Mouse (Mus musculus): Measurements from ENCODE around the gene Iffo2. TPM values are rescaled to one million over a fixed set of nuclear protein-coding genes. Genes with fewer than 3 reads are reported as not detected.

The Iffo2 gene
- total RNA-seq, 2 experiments from 2014 or later: 15.7 to 17.5 TPM

DNA sequence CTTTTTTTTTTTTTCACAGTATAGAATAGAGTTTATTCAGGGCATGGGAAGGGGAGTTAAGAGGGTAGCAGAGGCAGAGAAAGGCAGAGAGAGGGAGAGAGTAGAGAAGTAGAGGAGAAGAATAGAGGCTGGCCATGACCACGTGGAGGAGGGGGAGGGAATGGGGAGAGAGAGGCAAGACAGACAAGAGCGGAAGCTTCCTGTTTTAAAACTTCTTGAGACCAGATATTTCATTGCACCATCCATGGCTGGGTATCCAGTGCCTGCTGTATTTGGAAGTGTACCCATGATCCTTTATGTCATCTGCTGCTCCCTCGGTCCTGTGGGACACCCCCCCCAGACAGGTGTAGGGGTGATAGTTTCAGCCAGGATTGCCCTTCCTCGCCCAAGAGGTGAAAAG lies 78.6 kb downstream of the Iffo2 start:
- no peak overlapping the region for H3K4me3 ChIP-seq
- TF ChIP-seq CTCF (conservative IDR thresholded peaks at IDR 0.05): no peak
- no peak for DNase-seq (ENCODE audit: low spot score in 2 of 2)
- 0 out of 2 replicates have a peak overlapping the region, but pooled peaks have one; percentile 10 for H3K27ac ChIP-seq

DNA sequence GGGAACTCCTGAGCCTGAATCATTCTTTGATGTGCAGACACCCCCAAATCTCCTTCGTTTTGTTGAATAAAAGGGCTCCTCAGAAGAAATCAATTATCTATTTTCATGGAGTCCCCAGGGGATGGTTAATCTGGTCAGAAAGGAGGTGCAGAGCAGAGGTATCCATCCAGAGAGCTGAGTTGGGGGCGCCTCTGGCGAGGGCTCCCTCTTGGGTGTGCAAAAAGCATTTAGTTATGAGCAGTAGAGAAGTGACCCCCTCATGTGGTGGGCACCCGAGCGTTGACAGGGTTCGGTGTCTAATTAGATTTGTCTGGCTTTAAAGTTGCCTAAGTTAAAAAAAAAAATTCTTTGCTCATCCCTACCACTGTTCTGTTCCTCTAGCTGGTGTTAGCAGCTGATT lies 80.6 kb downstream of the Iffo2 start:
- H3K27ac ChIP-seq: no peak overlapping the region
- DNase-seq (ENCODE audit: low spot score in 2 of 2): no peak
- no peak overlapping the region for H3K4me3 ChIP-seq
- TF ChIP-seq CTCF (conservative IDR thresholded peaks at IDR 0.05): no peak

DNA sequence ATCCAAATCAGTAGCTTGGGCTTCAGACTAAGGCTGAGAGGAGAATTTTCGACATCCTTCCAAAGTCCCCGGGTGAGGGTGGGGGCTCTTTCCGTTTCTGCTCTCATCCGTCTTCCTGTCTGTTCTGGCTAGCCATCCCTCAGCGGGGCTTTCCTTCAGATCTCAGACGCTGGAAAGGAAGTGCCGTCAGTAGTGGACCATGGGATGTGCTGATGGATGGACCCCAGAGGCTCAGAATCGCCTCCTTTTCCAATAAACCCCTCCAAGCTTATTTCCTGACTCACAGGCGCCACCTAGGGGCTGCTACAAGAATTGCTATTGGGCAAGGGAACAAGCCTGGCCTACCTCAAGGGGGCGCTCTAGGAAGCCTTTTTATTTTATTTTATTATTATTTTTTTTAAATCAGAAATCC lies 81.2 kb downstream of the Iffo2 start:
- DNase-seq (ENCODE audit: low spot score in 2 of 2): peak; percentile 66 to 89

DNA sequence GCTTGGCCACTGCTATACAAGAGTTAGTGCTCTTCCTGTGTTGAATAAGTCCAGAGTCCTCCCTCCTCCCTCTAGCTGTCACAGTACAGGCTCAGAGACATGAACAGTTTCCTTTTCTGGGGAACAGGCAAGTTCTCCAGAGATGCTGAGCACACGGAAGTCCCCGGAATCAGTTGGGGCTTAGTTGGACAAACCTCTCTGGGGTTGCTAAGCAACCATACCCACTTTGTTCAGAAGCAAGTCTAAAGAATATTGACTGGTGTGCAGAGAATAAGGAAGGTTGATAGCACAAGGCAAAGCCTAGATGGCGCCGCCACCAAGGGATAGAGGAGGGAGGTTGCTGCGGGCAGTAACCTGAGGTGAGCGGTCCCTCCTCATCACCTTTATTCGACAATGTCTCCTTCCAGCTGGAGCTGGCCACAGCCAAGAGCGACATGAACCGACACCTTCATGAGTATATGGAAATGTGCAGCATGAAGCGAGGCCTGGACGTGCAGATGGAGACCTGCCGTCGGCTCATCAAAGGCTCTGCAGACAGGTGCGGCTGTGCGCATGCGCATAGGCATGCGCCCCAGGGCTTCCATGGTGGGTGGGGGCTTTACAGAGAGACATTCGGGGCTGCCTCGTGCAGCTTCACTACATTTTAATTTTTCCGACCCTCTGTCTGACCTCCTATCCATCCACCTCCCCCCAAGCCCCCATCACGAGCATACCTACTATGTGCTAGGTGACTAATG lies 84.3 kb downstream of the Iffo2 start:
- H3K4me3 ChIP-seq: no peak overlapping the region
- no peak for TF ChIP-seq CTCF (conservative IDR thresholded peaks at IDR 0.05)
- no peak overlapping the region for H3K27ac ChIP-seq
- no peak for DNase-seq (ENCODE audit: low spot score in 2 of 2)

More for the DNA sequence above, 81.2 kb downstream of the Iffo2 start:
- peak overlapping the region; percentile 44; the same call in 1 of the 2 replicates for H3K4me3 ChIP-seq
- peak; percentile 100 for TF ChIP-seq CTCF (conservative IDR thresholded peaks at IDR 0.05)
- H3K27ac ChIP-seq: peak overlapping the region; percentile 69; the same call in 1 of the 2 replicates

DNA sequence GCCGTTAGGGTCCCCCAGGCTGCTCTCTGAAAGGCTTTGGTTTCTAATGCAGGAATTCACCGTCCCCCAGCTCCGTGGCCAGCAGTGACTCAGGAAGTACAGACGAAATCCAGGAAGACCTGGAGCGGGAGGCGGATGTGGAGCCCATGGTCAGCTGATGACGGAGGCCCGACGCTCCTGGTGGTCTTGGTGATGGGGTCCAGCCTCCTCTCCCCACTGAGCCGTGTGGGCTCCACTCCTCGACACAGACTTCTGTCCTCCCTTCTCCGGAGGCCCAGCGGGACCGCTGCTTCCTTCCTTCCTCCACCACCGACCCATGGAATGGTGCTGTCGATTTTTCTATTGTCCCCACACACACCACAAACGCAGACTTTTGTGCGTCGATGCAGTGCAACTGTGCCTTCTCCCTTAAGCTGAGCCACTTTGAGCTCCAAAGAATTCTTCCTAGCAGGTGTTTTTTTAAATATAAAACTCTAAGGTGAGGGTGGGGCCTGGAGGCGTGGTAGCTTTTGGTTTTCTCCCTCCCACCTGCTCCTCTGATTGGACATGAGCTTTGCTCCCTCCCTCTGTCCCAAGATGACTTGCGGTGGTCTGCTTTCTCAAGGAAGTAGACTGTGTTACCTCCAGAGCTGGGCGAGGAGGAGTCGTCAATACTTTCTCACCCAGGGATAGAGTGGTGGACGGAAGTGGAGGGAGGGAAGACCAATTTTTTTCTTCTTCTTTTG lies 86.1 kb downstream of the Iffo2 start:
- peak overlapping the region; percentile 30; the same call in 1 of the 2 replicates for H3K4me3 ChIP-seq
- 0 out of 2 replicates have a peak overlapping the region, but pooled peaks have one; percentile 20 for H3K27ac ChIP-seq

DNA sequence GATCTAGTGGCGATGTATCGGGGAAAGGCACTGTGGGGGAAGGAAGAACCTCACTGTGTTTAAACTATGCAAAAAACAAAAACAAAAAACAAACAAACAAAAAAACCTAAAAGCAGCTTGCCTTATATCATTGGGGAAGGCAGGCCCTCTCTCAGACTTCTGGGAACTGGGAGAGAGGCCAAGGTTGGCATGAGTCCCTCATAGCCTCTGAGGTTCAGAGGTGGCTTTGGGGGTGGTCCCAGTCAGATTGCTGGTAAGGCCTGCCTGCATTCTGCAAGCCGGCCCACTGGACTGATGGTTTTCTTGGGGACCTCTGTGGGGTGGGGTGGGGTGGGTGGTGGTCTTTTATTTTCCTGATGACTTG lies 86.6 kb downstream of the Iffo2 start:
- no peak for DNase-seq (ENCODE audit: low spot score in 2 of 2)
- no peak for TF ChIP-seq CTCF (conservative IDR thresholded peaks at IDR 0.05)
- Histone ChIP-seq H3K27ac (no peak overlapping the region), H3K4me3 (no peak overlapping the region)

More for the DNA sequence above, 86.1 kb downstream of the Iffo2 start:
- DNase-seq (ENCODE audit: low spot score in 2 of 2): no peak
- no peak for TF ChIP-seq CTCF (conservative IDR thresholded peaks at IDR 0.05)

DNA sequence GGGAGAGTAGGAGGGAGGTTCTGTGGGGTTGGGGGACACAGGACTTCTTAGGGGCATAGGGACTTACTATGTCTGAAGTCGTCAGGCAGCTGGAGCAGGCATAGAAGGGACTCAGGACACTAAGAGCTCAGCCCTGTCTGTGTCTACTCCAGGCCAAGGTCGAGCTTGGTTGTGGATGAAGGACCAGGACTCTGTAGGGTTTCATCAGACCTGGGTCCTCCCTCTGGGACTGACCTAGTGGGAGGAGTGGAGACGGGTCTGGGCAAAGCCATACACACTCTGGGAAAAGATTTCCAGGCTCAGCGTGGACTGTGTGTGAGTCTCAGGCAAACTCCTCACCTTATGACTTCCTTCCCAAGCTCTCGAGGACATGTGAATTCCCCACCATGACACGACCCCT lies 89.4 kb downstream of the Iffo2 start:
- TF ChIP-seq CTCF (conservative IDR thresholded peaks at IDR 0.05): no peak
- H3K27ac ChIP-seq: no peak overlapping the region
- no peak overlapping the region for H3K4me3 ChIP-seq
- no peak for DNase-seq (ENCODE audit: low spot score in 2 of 2)

DNA sequence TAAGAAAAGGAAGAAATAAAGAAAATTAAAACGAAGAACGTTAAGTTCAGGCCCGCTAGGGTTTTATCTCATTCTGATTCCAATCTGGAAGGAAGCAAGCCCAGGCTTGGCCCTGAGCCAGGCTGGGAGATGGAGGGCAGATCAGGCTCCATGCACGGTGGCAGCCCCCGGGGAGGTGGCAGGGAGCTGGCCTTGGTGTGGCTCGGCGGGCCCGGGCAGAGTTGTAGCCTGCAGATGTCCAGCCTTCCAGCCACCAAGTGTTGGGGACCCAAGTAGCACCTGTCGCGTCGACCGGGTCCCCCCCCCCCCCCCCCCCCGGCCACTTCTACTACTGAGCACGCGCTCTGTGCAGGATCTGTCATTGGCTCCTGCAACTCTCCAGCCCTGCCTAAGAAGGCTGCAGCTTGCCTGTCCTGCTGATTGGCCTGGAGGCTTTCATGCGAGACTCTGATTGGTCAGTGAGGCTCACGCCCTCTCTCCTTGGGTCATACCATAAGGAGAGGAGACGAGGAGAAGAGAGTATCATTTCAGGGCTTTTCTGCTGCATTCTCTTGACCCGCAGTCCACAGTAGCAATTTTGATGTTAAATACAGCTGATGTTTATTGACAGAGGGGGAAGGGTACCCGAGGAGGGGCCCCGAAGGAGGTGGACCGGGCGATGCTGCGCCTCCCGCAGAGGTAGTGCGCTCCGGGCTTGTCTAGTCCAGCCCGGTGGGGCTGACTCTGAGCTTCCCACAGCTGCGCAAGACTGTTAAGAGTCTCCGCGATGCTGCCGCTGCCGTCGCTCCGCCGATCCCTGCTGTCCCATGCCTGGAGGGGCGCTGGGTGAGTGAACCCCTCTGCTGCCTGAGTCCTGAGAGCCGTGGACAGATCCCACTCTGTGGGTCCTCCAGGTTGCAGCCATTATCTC lies 92.3 kb downstream of the Iffo2 start, which contains the start of gene Aldh4a1:
Aldh4a1 (plus strand) TSS at position 494 of the 910 bp plus-strand sequence.
- peak within 1 kb of the TSS; percentile 100 for H3K27ac ChIP-seq
- peak within 1 kb of the TSS; percentile 88 for H3K4me3 ChIP-seq
- peak; percentile 28; the same call in 1 of the 2 replicates for TF ChIP-seq CTCF (conservative IDR thresholded peaks at IDR 0.05)
- peak; percentile 78 to 95 for DNase-seq (ENCODE audit: low spot score in 2 of 2)

DNA sequence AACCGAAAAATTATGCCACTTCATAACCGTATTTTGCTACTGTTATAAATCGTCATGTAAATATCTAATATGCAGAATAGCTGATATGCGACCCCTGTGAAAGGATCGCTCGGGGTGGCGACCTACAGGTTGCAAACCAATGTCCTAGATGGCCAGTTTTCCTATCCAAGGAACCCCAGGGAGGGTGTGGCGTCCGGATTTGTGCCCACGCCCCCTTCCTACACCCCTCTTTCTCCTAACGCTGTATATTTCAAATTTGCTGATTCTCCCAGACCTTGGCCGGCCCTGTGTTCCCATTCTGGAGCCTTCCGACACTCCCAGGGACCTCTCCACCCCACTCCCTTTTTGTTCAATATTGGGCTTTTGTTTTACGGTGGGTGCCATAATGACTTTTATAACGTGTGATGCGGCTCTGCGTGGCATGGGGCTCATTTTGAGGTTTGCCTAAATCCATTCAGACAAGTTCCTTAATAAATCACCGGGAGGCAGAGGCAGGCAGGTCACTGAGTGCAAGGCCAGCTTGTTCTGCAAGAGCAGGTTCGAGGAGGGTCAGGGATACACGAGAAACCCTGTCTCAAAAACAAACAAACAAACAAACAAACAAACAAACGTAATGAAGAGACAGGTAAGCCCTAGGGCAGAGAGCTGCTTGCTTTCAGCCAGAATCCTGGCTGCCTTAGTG lies 93.2 kb downstream of the Iffo2 start:
- no peak for TF ChIP-seq CTCF (conservative IDR thresholded peaks at IDR 0.05)
- no peak for DNase-seq (ENCODE audit: low spot score in 2 of 2)
- peak overlapping the region; percentile 88 for H3K4me3 ChIP-seq
- H3K27ac ChIP-seq: peak overlapping the region; percentile 100

DNA sequence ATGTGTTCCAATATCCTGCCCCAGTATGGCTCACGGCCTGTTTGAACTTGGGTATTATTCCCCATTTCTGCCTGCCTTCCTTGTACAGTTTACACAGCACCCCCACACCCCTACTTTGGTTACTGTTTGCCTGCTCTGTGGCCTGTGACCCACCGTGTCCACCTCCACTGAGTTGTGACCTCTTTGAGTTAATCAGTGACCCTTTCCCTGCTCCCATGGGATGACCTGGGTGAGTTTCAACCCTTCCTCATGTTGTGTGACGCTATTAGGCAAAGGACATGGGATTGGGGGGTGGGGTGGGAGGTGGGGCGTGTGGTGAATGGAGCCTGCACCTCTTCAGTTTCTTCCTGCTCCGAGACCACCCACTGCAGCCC lies 93.8 kb downstream of the Iffo2 start:
- TF ChIP-seq CTCF (conservative IDR thresholded peaks at IDR 0.05): no peak
- Histone ChIP-seq H3K4me3 (peak overlapping the region; percentile 88), H3K27ac (peak overlapping the region; percentile 100)
- no peak for DNase-seq (ENCODE audit: low spot score in 2 of 2)

DNA sequence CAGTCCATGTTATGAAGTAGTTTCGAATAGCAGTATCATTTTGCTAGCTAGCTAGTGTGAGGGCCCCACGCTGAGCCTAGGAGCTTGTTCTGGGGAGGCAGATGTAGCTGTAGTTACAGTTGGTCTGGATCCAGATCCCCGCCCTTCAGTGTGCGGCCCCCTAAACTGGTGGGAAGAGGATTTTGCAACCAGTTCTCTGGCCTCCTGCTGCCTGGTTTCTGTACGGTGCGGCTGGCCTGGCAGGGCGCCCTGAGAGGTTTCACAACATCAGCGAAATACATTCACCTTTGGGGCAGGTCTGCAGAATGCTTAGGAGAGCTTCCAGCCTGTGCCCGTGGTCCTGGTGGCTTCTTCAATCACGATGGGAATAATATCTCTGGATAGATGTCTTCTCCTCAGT lies 94.4 kb downstream of the Iffo2 start:
- peak; percentile 32 to 51 for DNase-seq (ENCODE audit: low spot score in 2 of 2)
- peak overlapping the region; percentile 52; the same call in 1 of the 2 replicates for H3K27ac ChIP-seq
- H3K4me3 ChIP-seq: peak overlapping the region; percentile 88; the same call in 1 of the 2 replicates
- TF ChIP-seq CTCF (conservative IDR thresholded peaks at IDR 0.05): no peak

DNA sequence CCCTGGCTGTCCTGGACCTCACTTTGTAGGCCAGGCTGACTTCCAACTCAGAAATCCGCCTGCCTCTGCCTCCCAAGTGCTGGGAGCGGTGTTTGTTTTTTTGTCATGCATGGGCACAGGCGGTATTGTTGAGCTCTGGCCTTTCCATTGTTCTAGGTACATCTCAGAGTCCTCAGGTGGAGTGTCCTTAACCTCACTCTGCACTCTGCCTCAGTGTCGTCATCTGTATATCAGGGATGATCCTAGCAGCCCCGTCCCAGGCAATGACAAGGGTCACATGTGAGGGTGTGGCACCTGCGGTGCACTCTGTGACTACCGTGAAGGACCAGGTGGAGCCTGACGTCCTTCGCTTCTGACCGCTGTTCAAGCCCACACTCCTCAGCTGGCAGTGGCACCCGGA lies 97.0 kb downstream of the Iffo2 start:
- Histone ChIP-seq H3K4me3 (no peak overlapping the region), H3K27ac (no peak overlapping the region)
- no peak for DNase-seq (ENCODE audit: low spot score in 2 of 2)
- no peak for TF ChIP-seq CTCF (conservative IDR thresholded peaks at IDR 0.05)

Data from layer of hippocampus, adult 2 months (tissue).